Mouse (Mus musculus) MEL-GATA-1-ER (cell line): Measurements from ENCODE around the gene Erv3.

Source experiments
- DNase-seq: peaks from one replicate; pipeline ENCODE4 v3.0.0-alpha.2; 2012; ENCODE audit warnings: low read depth; ENCODE audit errors: extremely low read depth

Gene Erv3

DNA sequence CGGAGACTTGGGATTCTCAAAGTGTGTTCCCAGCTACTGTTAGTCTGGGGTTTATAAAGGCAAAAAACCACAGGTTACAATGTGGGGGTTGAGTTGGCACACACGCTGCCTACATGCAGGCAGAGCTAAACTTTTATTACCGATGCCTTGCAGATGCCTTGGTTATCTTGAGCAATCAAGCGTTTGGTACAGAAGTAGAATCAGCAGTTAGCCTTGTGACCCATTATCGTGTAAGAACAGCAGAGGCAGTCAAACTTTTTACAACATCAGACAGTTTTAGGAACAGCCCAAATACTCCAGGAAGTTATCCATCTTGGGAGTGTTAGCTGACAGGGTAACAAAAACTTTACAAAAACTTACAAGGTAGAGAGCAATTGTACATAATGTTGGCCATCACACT lies at the start of gene Erv3:
TSS of gene Erv3 (minus strand) at position 27 of the 400 bp plus-strand sequence.
- DNase-seq = no peak

DNA sequence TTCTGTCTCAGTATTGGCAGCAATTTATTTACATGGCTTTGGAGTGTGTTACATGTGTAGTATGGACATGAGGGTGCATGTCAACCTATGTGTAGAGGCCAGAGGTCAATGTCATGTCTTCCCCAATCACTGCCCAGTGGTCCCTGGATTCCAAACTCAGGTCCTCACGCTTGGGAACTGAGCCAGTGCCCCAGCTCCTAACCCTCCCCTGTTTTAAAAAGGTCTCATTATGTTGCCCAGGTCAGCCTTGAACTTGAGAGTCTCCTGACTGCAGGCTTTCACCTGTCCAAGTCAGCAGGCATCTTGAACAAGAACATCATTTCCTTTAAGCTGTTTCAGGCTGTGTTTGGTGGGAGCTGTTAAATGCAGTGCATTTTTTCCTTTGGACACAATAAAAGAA lies 49.4 kb upstream of the Erv3 start:
- DNase-seq = no peak

DNA sequence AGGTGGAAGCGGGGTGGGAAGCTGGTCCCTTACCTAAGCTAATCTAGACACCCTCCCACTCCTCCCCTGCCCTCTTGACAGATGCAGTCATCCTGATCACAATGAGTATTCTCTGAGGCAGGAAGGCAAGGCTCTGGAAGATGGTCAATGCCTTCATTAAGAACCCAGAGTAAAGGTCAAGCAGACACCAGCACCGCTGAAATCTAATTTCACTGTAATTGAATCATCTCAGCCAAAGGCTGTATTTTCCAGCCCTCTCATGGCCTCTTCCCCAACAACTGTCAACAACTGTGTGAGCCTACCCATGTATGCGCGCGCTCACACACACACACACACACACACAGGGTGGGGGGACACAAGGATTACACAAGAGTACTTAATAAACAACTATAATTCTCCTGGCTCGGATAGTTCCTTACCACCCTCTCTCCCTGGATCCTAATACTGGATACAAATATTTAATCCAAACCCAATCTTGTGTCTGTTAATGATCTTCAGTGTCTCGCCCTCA lies 48.9 kb upstream of the Erv3 start:
- DNase-seq = no peak

DNA sequence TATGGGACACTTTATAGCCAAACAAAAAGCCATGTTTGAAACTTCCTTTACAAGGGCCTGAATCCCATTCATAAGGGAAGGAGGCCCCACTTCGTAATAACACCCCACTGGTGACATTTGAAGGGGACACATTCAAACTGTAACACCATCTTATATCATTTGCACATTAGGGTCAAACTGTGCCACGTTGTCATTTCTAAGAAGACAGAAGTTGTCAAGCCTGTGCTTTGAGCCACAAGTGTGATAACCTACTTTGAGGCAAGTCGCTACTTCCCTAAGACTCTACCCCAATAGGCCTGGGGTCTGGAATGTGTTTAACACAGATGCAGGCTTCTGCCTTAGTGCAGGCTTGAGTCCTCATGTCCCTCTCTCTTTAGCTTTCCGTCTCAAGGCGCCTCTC lies 47.8 kb upstream of the Erv3 start:
- DNase-seq = peak; percentile 63

DNA sequence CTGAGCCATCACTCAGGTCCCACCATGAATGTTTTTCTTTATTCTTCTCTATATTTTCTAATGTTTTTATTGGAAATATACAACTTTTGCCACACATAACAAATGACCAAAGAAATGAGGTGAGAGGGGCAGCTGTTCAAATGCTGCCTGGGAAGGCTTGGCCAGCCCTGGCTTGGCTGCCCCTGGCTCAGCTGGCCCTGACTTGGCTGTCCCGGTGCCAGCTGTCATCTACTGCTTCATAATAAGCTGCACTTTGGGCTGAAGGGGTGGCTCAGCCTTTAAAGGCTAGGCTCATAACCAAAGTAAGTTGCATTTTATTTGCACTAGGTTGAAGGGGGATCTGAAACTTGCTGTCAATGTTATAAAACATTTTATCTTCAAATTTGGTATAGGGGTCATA lies 47.3 kb upstream of the Erv3 start:
- no peak for DNase-seq

DNA sequence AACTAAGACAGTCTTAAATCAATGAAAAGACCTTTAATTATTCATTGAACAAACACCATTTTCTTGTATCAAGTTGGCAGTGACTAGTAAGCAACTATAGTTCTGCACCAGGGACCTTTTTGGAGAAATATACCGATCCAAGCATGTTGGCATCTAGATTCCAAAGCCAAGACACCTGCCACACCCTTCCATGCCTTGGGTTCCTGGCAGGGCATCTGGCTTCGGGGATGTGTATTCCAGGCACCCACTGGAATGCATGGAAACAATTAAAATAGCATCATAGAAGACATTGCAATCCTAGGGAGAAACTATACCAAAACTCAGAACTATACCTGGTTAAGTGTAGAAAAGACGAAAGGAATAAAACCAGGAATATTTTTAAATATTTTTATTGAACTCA lies 46.7 kb upstream of the Erv3 start:
- DNase-seq = no peak

DNA sequence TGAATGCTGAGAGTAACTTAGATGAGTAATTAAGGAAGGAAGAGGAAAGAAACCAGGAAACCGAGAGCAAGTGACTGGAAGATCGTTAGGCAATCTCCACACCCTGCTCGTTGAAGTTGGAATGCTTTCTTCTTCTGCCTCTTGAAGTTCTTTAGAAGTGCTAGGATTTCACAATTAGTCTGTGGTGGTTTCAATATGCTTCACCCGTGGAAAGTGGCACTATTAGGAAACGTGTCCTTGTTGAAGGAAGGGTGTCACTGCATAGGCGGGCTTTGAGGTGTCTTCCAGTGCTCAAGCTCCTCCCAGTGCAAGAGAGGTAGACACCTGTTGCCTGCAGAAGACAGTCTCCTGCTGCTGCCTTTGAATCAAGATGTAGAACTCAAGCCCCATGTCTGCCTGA lies 46.2 kb upstream of the Erv3 start:
- no peak for DNase-seq

DNA sequence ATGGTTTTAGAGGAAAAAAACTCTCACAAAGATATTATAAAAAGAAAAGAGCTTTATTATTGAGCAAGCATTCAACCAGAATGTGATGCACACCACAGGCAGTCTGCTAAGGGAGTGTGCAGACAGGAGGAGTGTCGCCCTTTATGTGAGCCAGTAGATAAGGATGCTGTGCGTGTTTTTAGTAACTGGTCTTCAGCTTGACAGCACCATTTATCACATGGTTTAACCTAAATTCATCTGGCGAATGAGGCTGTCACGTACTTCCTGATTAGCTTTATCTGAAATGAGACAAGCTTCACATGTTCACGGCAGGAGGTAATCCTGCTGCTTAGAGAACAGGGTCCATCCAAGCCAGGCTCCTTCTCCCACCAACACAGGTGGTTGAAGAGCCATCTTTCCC lies 45.5 kb upstream of the Erv3 start:
- DNase-seq = peak; percentile 96

DNA sequence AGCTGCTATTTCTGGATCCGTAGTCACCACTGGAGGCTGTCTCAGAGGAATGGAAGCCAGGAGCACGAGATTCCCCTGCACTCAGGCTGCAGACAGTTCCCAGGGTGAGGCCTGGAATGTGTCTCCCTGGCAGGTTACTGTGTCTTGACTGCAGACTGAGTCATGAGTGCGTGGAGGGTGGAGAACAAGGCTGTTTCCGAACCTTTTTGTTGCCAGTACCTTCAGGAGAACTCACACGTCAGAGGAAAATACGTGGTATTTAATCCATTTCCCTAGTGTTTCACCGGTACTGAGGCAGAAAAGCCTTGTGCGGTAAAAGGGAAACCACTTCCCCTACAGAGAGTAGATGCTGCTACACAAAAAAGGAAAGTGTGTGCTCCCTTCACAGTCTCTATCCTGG lies 43.3 kb upstream of the Erv3 start:
- no peak for DNase-seq

DNA sequence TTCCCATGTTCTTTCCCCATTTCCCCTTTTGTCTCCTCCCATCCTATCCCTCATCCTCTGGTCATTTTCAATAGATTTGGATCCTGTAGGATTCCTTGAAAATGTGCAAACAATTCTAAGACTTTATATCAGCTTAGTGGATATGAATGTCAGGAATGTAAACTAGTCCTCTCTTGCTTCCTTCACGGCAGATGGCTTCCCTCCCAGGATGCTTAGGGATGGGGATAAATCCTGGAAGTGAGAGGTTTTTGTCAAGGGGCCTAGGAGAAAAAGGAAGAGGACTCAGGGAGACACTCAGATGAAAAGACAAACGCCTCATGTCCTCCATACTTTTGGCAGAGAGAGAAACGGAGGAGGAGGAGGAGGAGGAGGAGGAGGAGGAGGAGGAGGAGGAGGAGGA lies 42.9 kb upstream of the Erv3 start:
- no peak for DNase-seq

DNA sequence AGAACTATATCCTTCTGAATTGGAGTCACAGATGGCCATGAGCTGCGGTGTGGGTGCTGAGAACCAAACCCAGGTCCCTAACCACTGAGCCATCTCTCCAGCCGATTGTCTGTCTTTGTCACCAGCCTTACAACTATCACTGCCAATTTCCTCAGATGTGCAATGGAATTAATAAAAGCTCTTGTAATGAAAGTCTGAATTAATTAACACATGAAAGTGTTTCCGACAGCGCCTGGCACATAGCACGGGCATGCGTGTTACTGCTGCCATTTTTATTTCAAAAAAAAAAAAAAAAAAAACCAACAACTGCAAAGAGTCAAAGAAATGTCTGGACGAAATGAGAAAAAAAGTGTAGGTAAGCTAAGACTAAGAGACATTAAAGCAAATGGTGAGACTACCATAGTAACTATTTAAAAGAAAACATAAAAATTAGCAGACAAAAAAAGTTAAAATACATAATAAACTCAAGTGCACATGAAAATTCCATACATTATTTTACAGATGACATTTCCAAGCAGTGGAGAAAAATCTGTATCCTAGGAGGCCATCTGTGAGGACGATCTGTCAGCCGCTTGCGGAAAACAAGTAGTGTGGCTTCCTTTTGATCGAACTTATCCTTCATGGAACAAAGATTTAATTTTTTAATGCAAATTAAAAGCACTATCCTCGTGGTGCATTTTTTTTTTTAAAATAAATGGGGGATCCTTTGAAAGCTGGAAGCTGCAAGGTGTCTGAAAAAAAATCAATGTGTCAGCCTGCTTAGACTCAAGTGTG lies 38.0 kb upstream of the Erv3 start:
- DNase-seq = no peak

DNA sequence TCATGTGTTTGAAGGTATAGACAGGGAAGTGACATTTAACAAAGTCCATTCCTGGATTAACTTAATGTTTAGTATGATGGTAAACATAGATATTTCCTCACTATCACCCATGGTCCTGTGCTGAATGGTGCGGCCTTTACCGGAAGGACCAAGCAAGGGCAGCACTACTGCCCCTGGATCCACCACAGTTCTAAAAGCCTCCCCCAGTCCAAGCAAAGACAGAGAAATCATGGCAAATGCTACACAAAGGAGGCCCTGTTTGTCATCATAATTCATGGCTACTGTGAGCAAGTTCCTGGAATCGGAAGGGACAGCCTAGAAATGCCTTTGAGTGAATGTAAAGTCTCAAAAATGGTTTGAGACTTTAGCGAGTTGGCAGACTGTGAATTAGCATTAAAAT lies 36.5 kb upstream of the Erv3 start:
- no peak for DNase-seq

DNA sequence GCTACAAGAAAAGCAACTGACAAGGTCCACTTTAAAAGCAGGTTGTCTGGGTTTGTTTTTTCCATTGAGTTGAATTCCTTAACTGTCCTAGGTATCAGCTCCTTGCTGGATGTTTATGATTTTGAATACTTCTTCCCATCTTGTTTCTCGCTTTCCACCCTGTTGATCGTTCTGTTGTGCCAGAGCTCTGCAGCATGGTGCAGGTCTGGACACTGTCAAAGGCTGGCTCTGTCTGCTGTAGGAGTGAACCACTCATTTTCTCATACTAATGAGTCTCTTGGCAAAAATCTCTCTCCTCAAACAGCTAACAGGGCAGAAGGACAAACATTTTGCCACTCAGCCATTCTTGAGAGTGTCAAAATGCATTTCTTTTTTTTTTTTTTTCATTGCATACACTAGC lies 35.6 kb upstream of the Erv3 start:
- DNase-seq = no peak

DNA sequence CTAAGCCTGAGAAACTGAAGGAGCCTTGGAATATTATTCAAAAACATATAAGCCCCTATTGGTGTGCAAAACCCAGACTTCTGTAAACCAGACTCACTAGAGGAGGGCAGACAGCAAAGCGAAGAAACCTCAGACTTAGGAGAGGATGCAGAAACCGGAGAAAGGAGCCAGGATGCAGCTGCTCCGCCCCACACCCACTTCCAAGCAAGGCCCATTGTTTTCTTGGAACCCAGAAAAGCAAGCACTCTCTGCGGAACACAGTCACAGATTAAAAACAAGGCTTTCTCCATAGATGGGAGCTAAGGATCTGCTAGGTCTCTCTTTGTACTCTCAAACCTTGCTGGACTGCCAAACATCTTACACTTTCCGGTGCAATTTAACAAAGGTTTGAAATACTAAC lies 33.0 kb upstream of the Erv3 start:
- DNase-seq = no peak

DNA sequence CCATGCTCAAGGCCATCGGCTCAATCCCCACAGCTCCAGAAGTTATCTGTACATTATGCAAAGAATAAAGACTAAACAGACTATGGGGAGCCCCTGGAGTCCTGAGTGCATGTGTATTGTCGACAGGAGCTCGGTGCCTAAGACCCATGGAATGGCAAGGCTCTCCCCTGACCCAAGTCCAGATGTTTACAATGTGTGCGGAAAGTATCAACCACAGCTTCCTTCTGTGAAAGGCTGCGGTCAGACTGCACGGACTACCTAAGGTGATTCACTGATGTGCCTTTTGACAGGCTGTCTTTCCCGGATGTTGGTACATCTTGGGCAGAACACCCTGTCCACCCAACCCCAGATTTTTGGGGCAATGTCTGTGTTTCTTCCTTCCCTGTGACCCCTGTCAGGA lies 28.7 kb upstream of the Erv3 start:
- no peak for DNase-seq

DNA sequence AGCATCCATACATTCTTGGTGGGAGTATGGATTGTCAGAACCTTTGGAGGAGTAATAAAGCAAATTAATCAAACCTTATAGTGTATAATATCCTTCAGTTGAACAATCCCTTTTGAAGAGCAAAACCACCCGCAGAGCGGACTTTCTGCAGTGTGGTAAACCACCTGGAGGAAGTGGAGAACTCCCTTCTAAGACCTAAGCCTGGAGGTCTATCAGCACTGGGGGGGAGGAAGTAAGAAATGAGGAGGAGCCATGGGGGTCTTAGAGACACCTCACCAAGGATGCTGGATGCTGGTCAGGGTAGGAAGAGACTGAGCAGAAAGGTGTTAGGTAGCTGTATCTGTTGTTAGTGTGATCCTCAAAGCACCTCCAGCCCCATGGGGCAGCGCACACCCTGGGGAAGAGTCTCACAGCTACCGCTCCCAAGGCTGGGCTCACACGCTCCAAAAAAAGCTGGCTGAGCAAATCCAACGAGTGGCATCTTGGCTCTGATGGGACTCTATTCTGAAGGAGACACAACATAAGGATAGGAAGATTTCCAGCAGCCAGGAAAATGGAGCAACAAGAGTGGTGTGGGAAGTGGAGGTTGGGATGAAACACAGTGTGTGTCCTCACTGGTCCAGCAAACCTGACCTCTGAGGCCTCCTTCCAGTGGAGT lies 27.1 kb upstream of the Erv3 start:
- no peak for DNase-seq

DNA sequence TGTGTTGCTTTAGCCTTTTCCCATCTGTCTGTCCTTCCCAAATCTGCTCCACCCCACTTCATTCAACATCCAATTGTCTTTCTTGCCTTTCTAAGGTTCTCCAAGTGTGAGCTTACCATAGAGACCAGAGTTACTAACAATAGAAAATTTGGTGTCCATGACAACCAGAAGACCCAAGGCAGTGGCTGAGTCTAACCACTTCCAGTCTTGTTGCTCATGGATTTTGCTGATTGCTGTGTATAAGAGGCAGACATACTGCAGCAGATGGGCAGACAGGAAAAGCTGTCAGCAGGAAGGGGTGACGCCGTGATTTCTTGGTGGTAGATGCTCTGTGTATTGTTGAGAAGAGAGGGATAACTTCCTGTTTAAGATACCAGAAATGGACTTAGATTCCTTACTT lies 23.6 kb upstream of the Erv3 start:
- DNase-seq = no peak

DNA sequence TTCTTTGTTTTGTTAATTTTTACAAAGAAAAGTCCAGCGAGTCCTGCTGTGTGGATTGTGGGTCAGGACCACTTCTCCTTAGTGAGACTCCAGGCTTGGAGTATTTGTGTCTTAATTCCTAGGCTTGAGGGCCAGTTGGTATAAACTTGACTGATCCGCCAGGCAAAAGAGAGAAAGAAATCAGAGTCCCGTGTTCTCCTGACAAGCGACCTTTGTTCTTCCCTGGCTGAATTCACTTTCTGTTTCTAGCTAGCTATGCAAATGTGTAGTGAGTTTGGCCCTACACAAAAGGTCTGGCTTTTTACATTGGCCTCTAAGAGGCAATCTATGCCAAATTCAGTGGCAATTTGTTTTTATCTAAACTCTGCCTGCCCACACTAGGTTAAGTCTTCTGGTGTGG lies 22.2 kb upstream of the Erv3 start:
- DNase-seq = no peak

DNA sequence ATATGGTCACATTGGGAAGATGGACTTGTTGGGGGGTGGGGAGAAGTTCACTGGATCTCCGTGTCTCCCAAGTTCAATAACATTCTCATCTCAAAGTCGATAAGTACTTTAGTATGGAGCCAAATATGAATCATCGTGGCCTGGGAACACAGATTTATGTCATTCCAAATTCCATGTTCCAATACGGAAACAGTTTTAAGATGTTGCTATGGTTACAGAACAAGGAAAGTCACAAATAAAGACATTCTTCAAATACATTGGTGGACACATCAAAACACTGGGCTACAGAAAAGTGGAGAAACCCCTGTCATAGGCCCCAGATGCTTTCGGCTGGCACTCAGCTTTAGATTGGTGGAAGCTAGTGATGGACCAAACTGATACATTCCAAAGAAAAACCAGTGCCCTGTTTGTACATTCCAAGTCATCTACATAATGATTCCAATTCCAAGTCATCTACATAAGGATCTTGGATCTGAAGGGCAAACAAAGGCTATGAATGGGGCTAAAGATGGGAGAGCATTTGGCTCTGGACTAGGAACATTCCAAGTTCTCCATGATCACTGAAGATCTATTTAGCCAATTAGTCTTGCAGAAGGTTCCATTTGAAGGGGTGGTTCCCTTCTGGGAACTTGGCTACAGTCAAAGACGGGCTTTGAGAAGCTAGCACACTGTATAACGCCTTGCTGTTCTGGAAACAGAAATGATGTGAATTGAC lies 17.2 kb upstream of the Erv3 start:
- no peak for DNase-seq

DNA sequence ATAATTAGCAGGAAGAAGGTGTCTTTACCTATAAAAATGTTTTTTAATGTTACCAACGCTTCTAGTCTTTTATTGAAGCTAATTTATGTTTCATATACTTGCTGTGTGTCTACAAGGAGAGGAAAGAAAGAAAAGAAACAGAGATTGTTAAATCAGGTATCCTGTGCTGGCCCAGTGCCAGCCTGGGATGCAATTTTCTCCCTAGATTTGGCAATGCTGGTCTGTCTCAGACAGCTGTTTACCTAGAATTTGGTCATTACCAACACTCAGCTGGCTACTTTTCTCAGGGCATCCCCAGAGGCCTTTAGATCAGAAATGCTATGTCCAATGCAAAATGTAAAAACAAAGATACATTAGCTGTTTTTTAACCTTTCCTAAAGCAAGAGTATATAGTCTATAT lies 13.8 kb upstream of the Erv3 start:
- no peak for DNase-seq

DNA sequence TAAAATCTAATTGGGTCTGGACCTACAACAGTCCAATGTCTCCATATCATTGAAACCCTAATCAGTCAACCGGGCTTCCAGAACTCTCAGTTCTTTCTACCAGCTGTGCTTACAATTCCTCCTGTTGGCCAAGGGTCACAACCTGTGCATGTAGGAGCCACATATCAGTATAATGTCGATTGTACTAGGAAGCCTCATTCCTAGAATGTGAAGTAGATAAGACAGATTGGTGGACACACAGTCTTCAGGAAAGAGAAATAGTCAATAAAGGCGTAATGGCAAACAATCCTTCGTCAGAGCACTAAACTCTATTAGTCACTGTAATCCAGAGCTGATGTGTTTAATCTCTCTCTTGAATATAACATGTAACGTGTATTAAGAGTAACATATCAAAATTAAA lies 9.4 kb upstream of the Erv3 start:
- DNase-seq = no peak

DNA sequence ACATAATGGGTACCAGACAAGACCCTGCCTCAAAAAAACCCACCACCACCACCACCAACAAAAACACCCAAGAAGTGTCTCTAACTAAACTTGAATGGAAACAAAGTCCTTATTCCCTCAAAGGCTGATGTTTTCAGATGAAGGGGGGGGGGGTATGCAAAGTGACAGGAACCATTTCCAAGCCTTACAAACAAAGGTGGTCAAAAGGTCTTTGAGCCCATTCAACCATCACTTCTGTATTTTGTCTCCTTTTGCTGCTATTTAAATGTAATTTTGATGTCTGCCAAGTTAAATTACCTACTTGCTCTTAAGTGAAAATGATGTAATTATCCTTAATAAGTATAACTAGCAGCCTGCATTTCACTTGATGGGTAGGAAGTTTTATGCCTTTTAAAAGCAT lies 7.1 kb upstream of the Erv3 start:
- no peak for DNase-seq
